Mouse (Mus musculus): ENCODE measurements around the gene Desi1. TPM values are rescaled to one million over a fixed set of nuclear protein-coding genes. Genes with fewer than 3 reads are reported as not detected.

Desi1 gene
- polyA plus RNA-seq, 1 experiment: 28.1 TPM

GRCm38 (mm10) chr15:81969173-81969572, 64.5 kb downstream of the Desi1 start:
- Histone ChIP-seq H3K4me1 (ENCODE audit: control insufficient read depth, insufficient read depth, low read length) (no peaks in the 10 kb centered on the region), H3K27ac (ENCODE audit: insufficient read depth, low read depth, low read length) (no peak overlapping the region), H3K4me3 (ENCODE audit: insufficient read depth, low read length) (no peak overlapping the region)
- TF ChIP-seq CTCF (IDR thresholded peaks at IDR 0.05; ENCODE audit: low read depth, low read length) (no peak), POLR2A (IDR thresholded peaks at IDR 0.05; ENCODE audit: borderline replicate concordance, low read depth, low read length) (no peak)

GRCm38 (mm10) chr15:81968447-81968846, 65.2 kb downstream of the Desi1 start:
- TF ChIP-seq POLR2A (IDR thresholded peaks at IDR 0.05; ENCODE audit: borderline replicate concordance, low read depth, low read length) (no peak), CTCF (IDR thresholded peaks at IDR 0.05; ENCODE audit: low read depth, low read length) (no peak)
- H3K4me1 ChIP-seq (ENCODE audit: control insufficient read depth, insufficient read depth, low read length): no peaks in the 10 kb centered on the region
- H3K27ac ChIP-seq (ENCODE audit: insufficient read depth, low read depth, low read length): no peak overlapping the region
- no peak overlapping the region for H3K4me3 ChIP-seq (ENCODE audit: insufficient read depth, low read length)

- no peak for TF ChIP-seq POLR2A (IDR thresholded peaks at IDR 0.05; ENCODE audit: borderline replicate concordance, low read depth, low read length)
- no peak for TF ChIP-seq CTCF (IDR thresholded peaks at IDR 0.05; ENCODE audit: low read depth, low read length)
- H3K4me1 ChIP-seq (ENCODE audit: control insufficient read depth, insufficient read depth, low read length): no peaks in the 10 kb centered on the region
- no peak overlapping the region for H3K27ac ChIP-seq (ENCODE audit: insufficient read depth, low read depth, low read length)
- H3K4me3 ChIP-seq (ENCODE audit: insufficient read depth, low read length): no peak overlapping the region
Observed at GRCm38 (mm10) chr15:81967821-81968220, 65.8 kb downstream of the Desi1 start.

- H3K4me1 ChIP-seq (ENCODE audit: control insufficient read depth, insufficient read depth, low read length): no peaks in the 10 kb centered on the region
- TF ChIP-seq POLR2A (IDR thresholded peaks at IDR 0.05; ENCODE audit: borderline replicate concordance, low read depth, low read length): no peak
- no peak for TF ChIP-seq CTCF (IDR thresholded peaks at IDR 0.05; ENCODE audit: low read depth, low read length)
- H3K4me3 ChIP-seq (ENCODE audit: insufficient read depth, low read length): no peak overlapping the region
- H3K27ac ChIP-seq (ENCODE audit: insufficient read depth, low read depth, low read length): no peak overlapping the region
Observed at GRCm38 (mm10) chr15:81966062-81966829, 67.4 kb downstream of the Desi1 start.

GRCm38 (mm10) chr15:81964980-81965545, 68.6 kb downstream of the Desi1 start:
- H3K4me3 ChIP-seq (ENCODE audit: insufficient read depth, low read length): no peak overlapping the region
- H3K27ac ChIP-seq (ENCODE audit: insufficient read depth, low read depth, low read length): no peak overlapping the region
- TF ChIP-seq POLR2A (IDR thresholded peaks at IDR 0.05; ENCODE audit: borderline replicate concordance, low read depth, low read length) (no peak), CTCF (IDR thresholded peaks at IDR 0.05; ENCODE audit: low read depth, low read length) (no peak)
- 0 out of 2 replicates have a peak, but pooled peaks cover 2% of the 10 kb centered on the region for H3K4me1 ChIP-seq (ENCODE audit: control insufficient read depth, insufficient read depth, low read length)

GRCm38 (mm10) chr15:81964262-81964661, 69.4 kb downstream of the Desi1 start:
- no peak overlapping the region for H3K4me3 ChIP-seq (ENCODE audit: insufficient read depth, low read length)
- TF ChIP-seq CTCF (IDR thresholded peaks at IDR 0.05; ENCODE audit: low read depth, low read length) (no peak), POLR2A (IDR thresholded peaks at IDR 0.05; ENCODE audit: borderline replicate concordance, low read depth, low read length) (no peak)
- H3K27ac ChIP-seq (ENCODE audit: insufficient read depth, low read depth, low read length): no peak overlapping the region
- peaks cover 6% of the 10 kb centered on the region for H3K4me1 ChIP-seq (ENCODE audit: control insufficient read depth, insufficient read depth, low read length)

- Histone ChIP-seq H3K4me3 (ENCODE audit: insufficient read depth, low read length) (peak overlapping the region; percentile 58), H3K27ac (ENCODE audit: insufficient read depth, low read depth, low read length) (no peak overlapping the region), H3K4me1 (ENCODE audit: control insufficient read depth, insufficient read depth, low read length) (peaks cover 6% of the 10 kb centered on the region)
- TF ChIP-seq CTCF (IDR thresholded peaks at IDR 0.05; ENCODE audit: low read depth, low read length): no peak
- TF ChIP-seq POLR2A (IDR thresholded peaks at IDR 0.05; ENCODE audit: borderline replicate concordance, low read depth, low read length): no peak
Observed at GRCm38 (mm10) chr15:81961078-81961451, 72.6 kb downstream of the Desi1 start.

- peaks cover 6% of the 10 kb centered on the region for H3K4me1 ChIP-seq (ENCODE audit: control insufficient read depth, insufficient read depth, low read length)
- peak within 1 kb of the TSS; percentile 75 for H3K4me3 ChIP-seq (ENCODE audit: insufficient read depth, low read length)
- H3K27ac ChIP-seq (ENCODE audit: insufficient read depth, low read depth, low read length): 0 out of 2 replicates have a peak within 1 kb of the TSS, but pooled peaks have one; percentile 5
- TF ChIP-seq POLR2A (IDR thresholded peaks at IDR 0.05; ENCODE audit: borderline replicate concordance, low read depth, low read length): no peak
- TF ChIP-seq CTCF (IDR thresholded peaks at IDR 0.05; ENCODE audit: low read depth, low read length): peak; percentile 43
Observed at GRCm38 (mm10) chr15:81960171-81961077, 73.2 kb downstream of the Desi1 start, which contains the start of gene Pmm1. TSS of gene Pmm1 (minus strand) at chr15:81960930.

- H3K4me3 ChIP-seq (ENCODE audit: insufficient read depth, low read length): no peak overlapping the region
- TF ChIP-seq POLR2A (IDR thresholded peaks at IDR 0.05; ENCODE audit: borderline replicate concordance, low read depth, low read length) (no peak), CTCF (IDR thresholded peaks at IDR 0.05; ENCODE audit: low read depth, low read length) (no peak)
- no peak overlapping the region for H3K27ac ChIP-seq (ENCODE audit: insufficient read depth, low read depth, low read length)
- peaks cover 6% of the 10 kb centered on the region for H3K4me1 ChIP-seq (ENCODE audit: control insufficient read depth, insufficient read depth, low read length)
Observed at GRCm38 (mm10) chr15:81958906-81959305, 74.8 kb downstream of the Desi1 start.

Data from bone marrow macrophage, adult 2 months (primary cell).